Mouse (Mus musculus) lung, adult 2 months (tissue): ENCODE data around the gene Atp6v0b.

Experiments
- CTCF ChIP-seq: fragments of 200-500 bp; IDR thresholded peaks from 2 replicates; pipeline ENCODE4 v1.5.1; 2011; ENCODE audit warnings: mild to moderate bottlenecking, low read length, control low read depth; ENCODE audit not compliant: insufficient read depth
- POLR2A ChIP-seq: fragments of 200-500 bp; IDR thresholded peaks from 2 replicates; pipeline ENCODE4 v1.6.1; 2011; ENCODE audit warnings: low read depth, mild to moderate bottlenecking, control low read depth, low read length, borderline replicate concordance; ENCODE audit errors: extremely low read depth

- no peak for TF ChIP-seq POLR2A
- no peak for TF ChIP-seq CTCF
Observed at GRCm38 (mm10) chr4:117867000-117867399, 20.1 kb downstream of the Atp6v0b start.
